Mouse (Mus musculus) cortical plate, adult 2 months (tissue): Measurements from ENCODE around the gene H2-M3.

ENCODE experiments used
- CTCF ChIP-seq: fragments of 200-500 bp; IDR thresholded peaks from 2 replicates; pipeline ENCODE4 v1.5.1; 2011; ENCODE audit warnings: mild to moderate bottlenecking, control low read depth, low read length; ENCODE audit not compliant: insufficient read depth; ENCODE audit errors: extremely low read depth
- POLR2A ChIP-seq: fragments of 200-500 bp; IDR thresholded peaks from 2 replicates; pipeline ENCODE4 v1.6.1; 2011; ENCODE audit warnings: mild to moderate bottlenecking, low read length, control low read depth; ENCODE audit not compliant: insufficient read depth; ENCODE audit errors: extremely low read depth

DNA sequence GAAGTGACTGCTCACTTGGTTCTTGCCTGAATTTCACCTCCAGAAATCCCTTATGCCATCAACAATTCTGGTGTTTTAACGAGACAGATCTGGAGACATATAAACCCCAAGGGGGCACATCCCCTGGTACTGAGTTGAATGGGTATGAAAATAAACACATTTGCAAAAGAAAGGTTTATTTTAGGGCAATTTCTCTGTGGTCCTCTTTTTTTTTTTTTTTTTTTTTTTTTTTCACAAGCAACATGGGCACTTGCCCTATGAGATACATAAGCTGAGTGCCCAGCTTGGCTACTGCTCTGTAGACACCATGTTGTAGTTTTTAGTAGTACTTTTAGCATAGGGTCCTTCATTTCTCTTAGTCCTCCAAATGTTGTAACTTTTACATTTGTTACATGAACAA, 13.3 kb downstream of the H2-M3 start, which contains the start of gene Olfr99:
- TF ChIP-seq CTCF: no peak
- no peak for TF ChIP-seq POLR2A
